Mouse (Mus musculus): ENCODE data around the gene Zbtb40. TPM values are rescaled to one million over a fixed set of nuclear protein-coding genes. Genes with fewer than 3 reads are reported as not detected.
A peak's percentile ranks its signal among the peaks of the same experiment; 100 is the strongest.

Zbtb40 gene
- polyA plus RNA-seq, 1 experiment from 2014 or later: 3.5 TPM

GRCm38 (mm10) chr4:137041161-137041621 is 7.4 kb downstream of the Zbtb40 start:
- Histone ChIP-seq H3K36me3 (ENCODE audit: control insufficient read depth, insufficient read depth, low read length) (no peaks in the 10 kb centered on the region), H3K4me3 (replicated peaks; ENCODE audit: low read length) (no peak overlapping the region), H3K27me3 (ENCODE audit: control insufficient read depth, insufficient read depth, low read length) (no peaks in the 10 kb centered on the region), H3K27ac (ENCODE audit: low read length) (no peak overlapping the region), H3K9ac (ENCODE audit: low read length) (no peak overlapping the region), H3K4me2 (ENCODE audit: low read depth, low read length) (no peak overlapping the region), H3K4me1 (ENCODE audit: control insufficient read depth, insufficient read depth, low read length) (0 out of 2 replicates have a peak, but pooled peaks cover 10% of the 10 kb centered on the region), H3K9me3 (replicated peaks; ENCODE audit: control insufficient read depth, low read length) (no peaks in the 10 kb centered on the region)
- WGBS: 73% methylated on average over 10 of the region's 10 CpGs
- no peak for ATAC-seq (ENCODE audit: insufficient read depth, low FRiP score)

GRCm38 (mm10) chr4:137039441-137039840 is 9.2 kb downstream of the Zbtb40 start:
- Histone ChIP-seq H3K9me3 (replicated peaks; ENCODE audit: control insufficient read depth, low read length) (no peaks in the 10 kb centered on the region), H3K4me3 (replicated peaks; ENCODE audit: low read length) (no peak overlapping the region), H3K27ac (ENCODE audit: low read length) (no peak overlapping the region), H3K4me1 (ENCODE audit: control insufficient read depth, insufficient read depth, low read length) (0 out of 2 replicates have a peak, but pooled peaks cover 8% of the 10 kb centered on the region), H3K27me3 (ENCODE audit: control insufficient read depth, insufficient read depth, low read length) (no peaks in the 10 kb centered on the region), H3K4me2 (ENCODE audit: low read depth, low read length) (no peak overlapping the region), H3K9ac (ENCODE audit: low read length) (no peak overlapping the region), H3K36me3 (ENCODE audit: control insufficient read depth, insufficient read depth, low read length) (no peaks in the 10 kb centered on the region)
- no peak for ATAC-seq (ENCODE audit: insufficient read depth, low FRiP score)
- WGBS: 92% methylated on average over 7 of the region's 7 CpGs

GRCm38 (mm10) chr4:137038501-137038900 is 10.1 kb downstream of the Zbtb40 start:
- peaks cover 8% of the 10 kb centered on the region for H3K4me1 ChIP-seq (ENCODE audit: control insufficient read depth, insufficient read depth, low read length)
- no peaks in the 10 kb centered on the region for H3K9me3 ChIP-seq (replicated peaks; ENCODE audit: control insufficient read depth, low read length)
- no peaks in the 10 kb centered on the region for H3K27me3 ChIP-seq (ENCODE audit: control insufficient read depth, insufficient read depth, low read length)
- no peak overlapping the region for H3K4me2 ChIP-seq (ENCODE audit: low read depth, low read length)
- no peak overlapping the region for H3K9ac ChIP-seq (ENCODE audit: low read length)
- H3K4me3 ChIP-seq (replicated peaks; ENCODE audit: low read length): no peak overlapping the region
- no peak overlapping the region for H3K27ac ChIP-seq (ENCODE audit: low read length)
- 75% methylated on average over 3 of the region's 3 CpGs for WGBS
- no peak for ATAC-seq (ENCODE audit: insufficient read depth, low FRiP score)
- H3K36me3 ChIP-seq (ENCODE audit: control insufficient read depth, insufficient read depth, low read length): no peaks in the 10 kb centered on the region

- 74% methylated on average over 8 of the region's 8 CpGs for WGBS
- no peak for ATAC-seq (ENCODE audit: insufficient read depth, low FRiP score)
- Histone ChIP-seq H3K9ac (ENCODE audit: low read length) (no peak overlapping the region), H3K9me3 (replicated peaks; ENCODE audit: control insufficient read depth, low read length) (no peaks in the 10 kb centered on the region), H3K36me3 (ENCODE audit: control insufficient read depth, insufficient read depth, low read length) (no peaks in the 10 kb centered on the region), H3K4me3 (replicated peaks; ENCODE audit: low read length) (no peak overlapping the region), H3K4me1 (ENCODE audit: control insufficient read depth, insufficient read depth, low read length) (peaks cover 9% of the 10 kb centered on the region), H3K27ac (ENCODE audit: low read length) (no peak overlapping the region), H3K4me2 (ENCODE audit: low read depth, low read length) (no peak overlapping the region), H3K27me3 (ENCODE audit: control insufficient read depth, insufficient read depth, low read length) (no peaks in the 10 kb centered on the region)
Observed at GRCm38 (mm10) chr4:137038096-137038495, 10.5 kb downstream of the Zbtb40 start.

GRCm38 (mm10) chr4:137033115-137033887 is 15.3 kb downstream of the Zbtb40 start:
- Histone ChIP-seq H3K4me2 (ENCODE audit: low read depth, low read length) (0 out of 2 replicates have a peak overlapping the region, but pooled peaks have one; percentile 2), H3K9me3 (replicated peaks; ENCODE audit: control insufficient read depth, low read length) (no peaks in the 10 kb centered on the region), H3K27me3 (ENCODE audit: control insufficient read depth, insufficient read depth, low read length) (no peaks in the 10 kb centered on the region), H3K4me1 (ENCODE audit: control insufficient read depth, insufficient read depth, low read length) (peaks cover 13% of the 10 kb centered on the region), H3K4me3 (replicated peaks; ENCODE audit: low read length) (no peak overlapping the region), H3K9ac (ENCODE audit: low read length) (no peak overlapping the region), H3K27ac (ENCODE audit: low read length) (peak overlapping the region; percentile 60), H3K36me3 (ENCODE audit: control insufficient read depth, insufficient read depth, low read length) (no peaks in the 10 kb centered on the region)
- ATAC-seq (ENCODE audit: insufficient read depth, low FRiP score): peak; percentile 77
- 32% methylated on average over 7 of the region's 7 CpGs for WGBS

- no peak overlapping the region for H3K4me2 ChIP-seq (ENCODE audit: low read depth, low read length)
- no peaks in the 10 kb centered on the region for H3K27me3 ChIP-seq (ENCODE audit: control insufficient read depth, insufficient read depth, low read length)
- H3K4me3 ChIP-seq (replicated peaks; ENCODE audit: low read length): no peak overlapping the region
- H3K36me3 ChIP-seq (ENCODE audit: control insufficient read depth, insufficient read depth, low read length): no peaks in the 10 kb centered on the region
- H3K9ac ChIP-seq (ENCODE audit: low read length): no peak overlapping the region
- H3K27ac ChIP-seq (ENCODE audit: low read length): no peak overlapping the region; the same call in 1 of the 2 replicates
- H3K9me3 ChIP-seq (replicated peaks; ENCODE audit: control insufficient read depth, low read length): no peaks in the 10 kb centered on the region
- no peak for ATAC-seq (ENCODE audit: insufficient read depth, low FRiP score)
- WGBS: 88% methylated on average over 4 of the region's 4 CpGs
- peaks cover 13% of the 10 kb centered on the region for H3K4me1 ChIP-seq (ENCODE audit: control insufficient read depth, insufficient read depth, low read length)
Observed at GRCm38 (mm10) chr4:137032456-137032855, 16.1 kb downstream of the Zbtb40 start.

- H3K27ac ChIP-seq (ENCODE audit: low read length): no peak overlapping the region
- no peaks in the 10 kb centered on the region for H3K9me3 ChIP-seq (replicated peaks; ENCODE audit: control insufficient read depth, low read length)
- H3K36me3 ChIP-seq (ENCODE audit: control insufficient read depth, insufficient read depth, low read length): no peaks in the 10 kb centered on the region
- no peak for ATAC-seq (ENCODE audit: insufficient read depth, low FRiP score)
- H3K4me1 ChIP-seq (ENCODE audit: control insufficient read depth, insufficient read depth, low read length): peaks cover 13% of the 10 kb centered on the region
- H3K9ac ChIP-seq (ENCODE audit: low read length): no peak overlapping the region
- 55% methylated on average over 7 of the region's 7 CpGs for WGBS
- no peaks in the 10 kb centered on the region for H3K27me3 ChIP-seq (ENCODE audit: control insufficient read depth, insufficient read depth, low read length)
- no peak overlapping the region for H3K4me2 ChIP-seq (ENCODE audit: low read depth, low read length)
- no peak overlapping the region for H3K4me3 ChIP-seq (replicated peaks; ENCODE audit: low read length)
Observed at GRCm38 (mm10) chr4:137031319-137031718, 17.3 kb downstream of the Zbtb40 start.

- H3K36me3 ChIP-seq (ENCODE audit: control insufficient read depth, insufficient read depth, low read length): no peaks in the 10 kb centered on the region
- H3K9me3 ChIP-seq (replicated peaks; ENCODE audit: control insufficient read depth, low read length): no peaks in the 10 kb centered on the region
- H3K4me2 ChIP-seq (ENCODE audit: low read depth, low read length): no peak overlapping the region
- H3K4me3 ChIP-seq (replicated peaks; ENCODE audit: low read length): no peak overlapping the region
- H3K9ac ChIP-seq (ENCODE audit: low read length): no peak overlapping the region
- 56% methylated on average over 8 of the region's 8 CpGs for WGBS
- ATAC-seq (ENCODE audit: insufficient read depth, low FRiP score): no peak
- H3K27ac ChIP-seq (ENCODE audit: low read length): no peak overlapping the region
- no peaks in the 10 kb centered on the region for H3K27me3 ChIP-seq (ENCODE audit: control insufficient read depth, insufficient read depth, low read length)
- peaks cover 13% of the 10 kb centered on the region for H3K4me1 ChIP-seq (ENCODE audit: control insufficient read depth, insufficient read depth, low read length)
Observed at GRCm38 (mm10) chr4:137029348-137029747, 19.3 kb downstream of the Zbtb40 start.

- no peak for ATAC-seq (ENCODE audit: insufficient read depth, low FRiP score)
- Histone ChIP-seq H3K9me3 (replicated peaks; ENCODE audit: control insufficient read depth, low read length) (no peaks in the 10 kb centered on the region), H3K27me3 (ENCODE audit: control insufficient read depth, insufficient read depth, low read length) (no peaks in the 10 kb centered on the region), H3K27ac (ENCODE audit: low read length) (no peak overlapping the region), H3K4me3 (replicated peaks; ENCODE audit: low read length) (no peak overlapping the region), H3K4me1 (ENCODE audit: control insufficient read depth, insufficient read depth, low read length) (no peaks in the 10 kb centered on the region; the same call in 1 of the 2 replicates), H3K4me2 (ENCODE audit: low read depth, low read length) (no peak overlapping the region), H3K36me3 (ENCODE audit: control insufficient read depth, insufficient read depth, low read length) (no peaks in the 10 kb centered on the region), H3K9ac (ENCODE audit: low read length) (no peak overlapping the region)
- 68% methylated on average over 5 of the region's 5 CpGs for WGBS
Observed at GRCm38 (mm10) chr4:137027051-137027450, 21.6 kb downstream of the Zbtb40 start.
